Mouse (Mus musculus) embryonic fibroblast, embryonic 13.5 days (primary cell): Measurements from ENCODE around the gene Brk1. TPM values are rescaled to one million over a fixed set of nuclear protein-coding genes. Genes with fewer than 3 reads are reported as not detected.

Source experiments
- H3K27ac ChIP-seq: 2 replicates; pipeline ENCODE4 v1.5.1; 2012; ENCODE audit warnings: low read length, control low read depth, inconsistent platforms; ENCODE audit not compliant: insufficient read depth
- H3K4me1 ChIP-seq: 2 replicates; pipeline ENCODE4 v1.6.1; 2011; ENCODE audit warnings: low read length; ENCODE audit not compliant: control insufficient read depth, insufficient read depth
- H3K4me3 ChIP-seq: 2 replicates; pipeline ENCODE4 v1.5.1; 2011; ENCODE audit warnings: mild to moderate bottlenecking, control low read depth, low read length; ENCODE audit not compliant: insufficient read depth
- CTCF ChIP-seq: IDR thresholded peaks from 2 replicates; pipeline ENCODE4 v1.5.1; 2011; ENCODE audit warnings: mild to moderate bottlenecking, control low read depth, low read length, moderate library complexity, borderline replicate concordance; ENCODE audit not compliant: insufficient read depth
- POLR2A ChIP-seq: IDR thresholded peaks from 2 replicates; pipeline ENCODE4 v1.6.1; 2011; ENCODE audit warnings: low read depth, mild to moderate bottlenecking, control low read depth, low read length, moderate library complexity
- polyA plus RNA-seq: library from polyadenylated mRNA; stranded (reverse); fragments of >200 nt; gene quantifications from 2 replicates; pipeline ENCODE4 v1.2.4, GENCODE M21; 2011; ENCODE audit warnings: low read depth; ENCODE audit not compliant: missing spikeins, insufficient read length

The Brk1 gene
- polyA plus RNA-seq, 1 experiment, result 173 TPM

DNA sequence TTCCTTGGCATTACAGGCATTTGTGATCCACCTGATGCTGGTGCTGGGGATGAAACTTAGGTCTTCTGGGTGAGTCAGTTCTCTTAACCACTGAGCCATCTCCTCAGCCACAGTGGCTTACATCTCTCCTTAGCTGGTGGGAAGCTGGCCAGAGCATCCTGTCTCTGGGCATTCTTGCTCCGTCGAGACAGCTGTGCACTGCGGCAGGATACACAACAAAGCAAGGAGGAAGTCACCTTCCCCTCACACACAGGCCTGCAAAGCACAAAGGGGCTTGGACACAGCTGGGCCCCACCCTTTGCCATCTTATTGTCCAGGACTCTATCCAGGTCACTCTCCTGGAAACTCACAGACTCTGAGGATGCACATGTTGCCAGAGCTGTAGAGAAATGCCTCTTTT, 53.7 kb downstream of the Brk1 start:
- TF ChIP-seq POLR2A (no peak), CTCF (no peak)
- Histone ChIP-seq H3K4me1 (no peaks in the 10 kb centered on the region), H3K27ac (no peak overlapping the region), H3K4me3 (no peak overlapping the region)

DNA sequence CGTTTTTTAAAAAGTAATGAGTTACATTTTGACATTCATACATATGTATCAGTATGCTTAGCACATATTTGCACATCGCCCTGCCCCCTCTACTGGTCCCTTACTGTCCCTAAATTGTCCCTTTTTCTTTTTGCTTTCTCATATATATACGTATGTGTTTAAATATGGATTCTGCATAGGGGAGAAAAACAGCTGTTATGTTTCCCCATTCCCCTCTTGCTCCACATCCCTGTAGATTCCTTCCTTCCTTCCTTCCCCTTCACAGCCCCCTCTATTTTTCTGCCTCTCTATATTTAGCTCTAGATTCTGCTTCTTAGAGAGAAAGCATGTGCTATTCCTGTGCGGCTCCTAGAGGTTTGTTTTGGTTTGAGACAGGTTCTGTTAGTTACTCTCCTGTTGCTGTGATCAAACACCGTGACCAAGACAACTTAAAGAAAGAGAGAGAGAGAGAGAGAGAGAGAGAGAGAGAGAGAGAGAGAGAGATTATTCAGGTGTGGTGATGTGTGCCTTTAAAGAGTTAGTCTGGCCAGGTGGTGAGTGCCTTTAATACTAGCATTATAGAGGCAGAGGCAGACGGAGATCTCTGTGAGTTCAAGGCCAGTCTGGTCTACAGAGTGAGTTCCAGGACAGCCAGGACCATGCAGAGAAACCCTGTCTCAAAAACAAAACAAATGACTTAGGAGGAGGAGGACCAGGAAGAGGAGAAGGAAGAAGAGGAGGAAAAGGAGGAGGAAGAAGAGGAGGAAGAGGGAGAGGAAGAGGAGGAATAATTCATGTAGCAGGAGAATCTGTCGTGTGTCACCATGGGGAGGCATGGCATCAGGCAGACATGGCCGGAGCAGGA, 55.3 kb downstream of the Brk1 start:
- no peak for TF ChIP-seq CTCF
- Histone ChIP-seq H3K27ac (no peak overlapping the region), H3K4me3 (no peak overlapping the region), H3K4me1 (no peaks in the 10 kb centered on the region)

DNA sequence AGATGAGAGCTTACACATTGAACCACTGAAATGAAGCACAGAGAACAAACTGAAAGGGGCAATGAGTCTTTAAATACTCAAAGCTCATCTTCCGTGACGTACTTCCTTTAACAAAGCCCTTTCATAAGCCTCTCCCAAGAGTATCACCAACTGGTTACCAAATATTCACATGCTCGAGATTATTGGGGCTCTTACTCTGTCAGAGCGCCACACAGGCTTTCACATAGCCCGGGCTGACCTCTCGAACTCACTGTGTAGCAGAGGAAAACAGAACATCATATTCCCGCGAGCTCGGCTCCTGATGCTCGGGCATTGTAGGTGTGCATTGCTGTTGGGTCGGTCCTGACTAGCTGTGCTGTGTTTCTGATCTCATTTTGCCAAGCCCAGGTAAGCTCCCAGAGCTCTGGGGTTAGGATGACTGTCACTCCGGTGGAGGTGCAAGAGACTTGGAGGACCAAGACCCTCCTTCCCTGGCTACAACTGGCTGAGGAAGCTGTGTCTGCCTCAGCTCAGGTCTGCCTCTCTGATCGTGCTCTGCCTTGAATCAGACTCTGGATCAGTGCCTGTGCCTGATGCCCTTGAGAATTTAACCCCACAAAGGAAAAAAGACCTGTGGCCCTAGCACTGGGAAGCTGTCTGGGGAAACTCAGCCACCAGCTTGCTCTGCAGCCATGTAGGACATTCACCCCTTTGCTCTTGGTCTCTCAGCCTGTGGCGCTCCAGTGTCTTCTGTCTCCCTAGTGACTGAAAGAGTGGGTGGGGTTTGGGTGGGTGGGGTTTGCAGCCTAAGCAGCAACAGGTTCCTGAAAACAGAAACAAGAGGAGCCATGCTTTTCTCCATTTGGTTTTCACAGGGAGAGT, 56.1 kb downstream of the Brk1 start:
- Histone ChIP-seq H3K4me1 (no peaks in the 10 kb centered on the region), H3K4me3 (no peak overlapping the region), H3K27ac (no peak overlapping the region)
- TF ChIP-seq POLR2A (no peak), CTCF (no peak)

DNA sequence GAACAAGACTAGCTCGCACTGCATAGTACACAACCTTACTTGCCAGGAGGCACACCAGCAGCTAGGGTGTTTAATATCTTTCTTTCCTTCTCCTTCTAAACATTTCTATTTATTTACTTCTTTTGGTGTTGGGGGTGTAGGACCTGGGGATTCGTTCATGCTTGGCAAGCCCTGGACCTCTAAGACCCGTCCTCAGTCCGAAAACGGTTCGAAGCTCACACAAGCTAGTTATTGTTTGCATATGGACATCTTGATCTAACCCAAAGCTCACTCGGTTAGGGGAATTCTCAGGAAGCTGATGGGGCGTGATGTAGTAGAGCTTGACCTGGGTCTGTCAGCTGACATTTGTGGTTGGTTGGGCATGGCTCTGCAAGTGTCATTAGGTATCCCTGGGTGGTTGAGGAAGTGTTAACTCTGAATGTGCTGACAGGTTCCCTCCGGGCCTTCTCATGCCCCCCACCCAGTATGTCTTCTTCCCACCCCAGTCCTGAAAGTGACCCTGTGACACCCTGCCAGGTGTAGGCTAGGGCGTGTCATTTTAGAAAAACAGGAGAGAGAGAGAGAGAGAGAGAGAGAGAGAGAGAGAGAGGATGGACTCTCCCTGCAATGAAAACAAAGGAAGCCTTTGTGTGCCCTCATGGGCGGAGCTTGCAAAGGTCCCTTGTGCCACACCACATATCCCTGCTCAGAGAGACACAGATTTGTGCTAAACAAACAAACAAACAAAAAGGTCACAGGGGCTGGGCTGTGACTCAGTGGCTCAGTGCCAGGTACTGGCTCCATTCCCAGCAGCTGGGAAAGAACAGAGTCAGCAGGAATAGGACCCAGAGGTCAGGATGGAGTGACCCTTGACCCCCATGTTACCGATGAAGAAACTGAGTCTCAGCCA, 57.0 kb downstream of the Brk1 start:
- Histone ChIP-seq H3K4me1 (no peaks in the 10 kb centered on the region), H3K27ac (no peak overlapping the region), H3K4me3 (no peak overlapping the region)
- TF ChIP-seq CTCF (no peak), POLR2A (no peak)

DNA sequence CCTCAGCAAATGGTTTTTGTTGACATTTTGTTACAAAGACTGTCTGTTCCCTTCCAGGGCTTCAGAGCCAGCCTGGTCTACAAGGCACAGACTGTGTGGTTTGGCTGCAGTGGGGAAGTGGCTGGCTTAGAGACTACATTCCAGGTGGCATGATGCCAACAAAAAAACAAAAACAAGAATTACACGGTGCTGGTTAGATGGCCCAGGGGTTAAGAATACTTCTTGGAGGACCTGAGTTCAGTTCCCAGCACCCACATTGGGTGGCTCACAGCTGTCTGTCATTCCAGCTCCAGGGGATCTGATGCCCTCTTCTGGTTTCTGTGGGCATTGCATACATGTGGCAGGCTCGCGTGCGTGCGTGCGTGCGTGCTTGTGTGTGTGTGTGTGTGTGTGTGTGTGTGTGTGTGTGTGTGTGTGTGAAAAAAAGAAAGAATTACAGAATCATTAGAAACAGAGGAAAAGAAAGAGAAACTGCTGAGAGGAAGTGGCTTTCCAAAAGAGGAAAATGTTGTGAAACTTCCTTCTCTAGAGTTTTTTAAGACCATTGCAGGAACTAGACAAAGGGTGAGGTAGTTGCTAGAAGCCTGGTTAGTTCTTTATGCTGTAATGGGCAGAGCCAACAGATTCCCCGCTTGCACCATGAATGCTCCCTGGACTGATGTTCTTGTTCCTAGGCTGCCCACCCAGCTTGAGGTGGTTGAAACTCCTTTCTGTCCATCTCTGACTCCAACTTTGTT, 58.6 kb downstream of the Brk1 start:
- TF ChIP-seq POLR2A (no peak), CTCF (no peak)
- no peak overlapping the region for H3K4me3 ChIP-seq
- no peaks in the 10 kb centered on the region; the same call in 1 of the 2 replicates for H3K4me1 ChIP-seq
- no peak overlapping the region for H3K27ac ChIP-seq

DNA sequence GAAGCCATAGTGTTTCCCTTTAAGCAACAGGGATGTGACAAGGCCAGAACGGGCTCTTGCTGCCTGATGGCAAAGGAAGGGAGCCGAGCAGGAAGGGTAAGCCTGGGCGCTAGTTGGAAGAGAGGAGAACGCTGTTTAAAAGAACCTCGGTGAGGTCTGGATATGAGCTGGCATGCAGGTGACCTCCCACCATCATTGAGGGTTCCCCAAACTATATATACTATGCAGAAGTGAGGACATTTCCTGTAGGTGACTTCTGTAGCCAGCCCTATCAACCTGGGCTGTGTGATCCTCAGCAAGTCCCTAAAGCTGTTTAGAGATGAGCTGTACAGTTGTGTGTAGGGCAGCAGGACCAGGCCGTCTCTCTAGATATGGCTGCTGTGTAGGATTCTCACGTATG, 59.7 kb downstream of the Brk1 start:
- Histone ChIP-seq H3K27ac (no peak overlapping the region), H3K4me1 (peaks cover 3% of the 10 kb centered on the region; the same call in 1 of the 2 replicates), H3K4me3 (no peak overlapping the region)
- TF ChIP-seq POLR2A (no peak), CTCF (no peak)

Other genes with a start within 250 kb of the Brk1 start
- gene Tada3, start 226.9 kb upstream of the Brk1 start, polyA plus RNA-seq, result 26.0 and 31.5 TPM in 2 replicates
- gene Arpc4, start 226.7 kb upstream of the Brk1 start, polyA plus RNA-seq, result 179 and 247 TPM in 2 replicates
- 6.6 and 7.7 TPM in 2 replicates for gene Ttll3, start 215.5 kb upstream of the Brk1 start, polyA plus RNA-seq
- gene Rpusd3, start 185.4 kb upstream of the Brk1 start, polyA plus RNA-seq, result 7.7 and 8.0 TPM in 2 replicates
- not detected in 2 replicates for gene Cidec, start 169.0 kb upstream of the Brk1 start, polyA plus RNA-seq
- 48.6 and 48.9 TPM in 2 replicates for gene Jagn1, start 162.2 kb upstream of the Brk1 start, polyA plus RNA-seq
- not detected in 2 replicates for gene Il17re, start 146.3 kb upstream of the Brk1 start, polyA plus RNA-seq
- 20.7 and 23.5 TPM in 2 replicates for gene Il17rc, start 133.3 kb upstream of the Brk1 start, polyA plus RNA-seq
- gene Creld1, start 121.5 kb upstream of the Brk1 start, polyA plus RNA-seq, result 27.5 and 34.4 TPM in 2 replicates
- not detected in 2 replicates for gene Prrt3, start 102.8 kb upstream of the Brk1 start, polyA plus RNA-seq
- 79.5 and 90.5 TPM in 2 replicates for gene Emc3, start 73.1 kb upstream of the Brk1 start, polyA plus RNA-seq
- gene Fancd2, start 73.1 kb upstream of the Brk1 start, polyA plus RNA-seq, result 9.2 and 15.6 TPM in 2 replicates
- gene Fancd2os, start 4.1 kb upstream of the Brk1 start, polyA plus RNA-seq, result not detected in 2 replicates
- 23.5 and 38.7 TPM in 2 replicates for gene Vhl, start 19.2 kb downstream of the Brk1 start, polyA plus RNA-seq
- 21.3 and 28.4 TPM in 2 replicates for gene Irak2, start 33.7 kb downstream of the Brk1 start, polyA plus RNA-seq
- gene Tatdn2, start 92.3 kb downstream of the Brk1 start, polyA plus RNA-seq, result 47.5 and 48.1 TPM in 2 replicates
- gene Ghrl, start 115.1 kb downstream of the Brk1 start, polyA plus RNA-seq, result not detected in 2 replicates
- gene Sec13, start 136.0 kb downstream of the Brk1 start, polyA plus RNA-seq, result 182 and 189 TPM in 2 replicates